Comparison of ENCODE assay signal across 8 mouse cellular contexts in the genomic region with DNA sequence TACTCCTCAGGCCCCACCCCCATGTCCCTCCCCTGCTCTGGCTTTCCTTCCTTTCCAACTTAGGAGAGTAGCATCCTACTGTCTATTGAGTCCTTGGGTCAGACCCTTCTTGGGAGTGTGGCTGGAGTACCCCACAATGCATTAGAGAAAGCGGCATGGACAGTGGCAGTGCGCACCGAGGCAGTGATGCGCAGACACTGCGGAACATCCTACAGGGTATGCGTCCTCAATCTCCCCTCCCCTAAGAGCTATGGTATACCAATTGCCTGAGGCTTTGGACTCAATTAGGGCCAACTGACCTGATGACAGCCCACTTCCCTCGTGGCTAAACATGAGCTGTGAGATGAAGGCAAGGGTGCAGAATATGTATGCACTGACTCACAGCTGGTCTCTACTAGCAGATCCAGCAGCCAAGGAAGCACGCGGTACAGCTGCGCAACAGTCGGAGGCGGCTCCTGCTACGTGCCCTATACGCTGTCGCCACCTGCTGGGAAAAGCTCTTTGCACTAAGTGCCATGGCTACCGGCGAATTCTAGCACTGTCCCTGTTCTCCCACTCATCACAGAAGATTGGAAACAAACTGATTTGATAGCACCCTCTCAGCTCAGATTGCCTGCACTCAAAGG. TPM values are rescaled to one million over a fixed set of nuclear protein-coding genes. Genes with fewer than 3 reads are reported as not detected.
DNase-seq lines count a peak whose midpoint lies in the region.

No protein-coding gene starts in this region.

- DNase-seq in A20 (ENCODE audit: low read depth, low spot score) (peak; percentile 25), R1 (ENCODE audit: low read depth, low spot score) (peak; percentile 72)
- DNase-seq in fibroblast of lung, adult 2 months (ENCODE audit: low read depth): peak; percentile 60
- peak; percentile 49 for DNase-seq in heart, postnatal 25 days (ENCODE audit: low spot score)
- DNase-seq in kidney, postnatal 36 days: peak; percentile 73 to 84
- DNase-seq in lung, postnatal 10 days: peak; percentile 84
- DNase-seq in right cerebral cortex, postnatal 10 days (ENCODE audit: low spot score in 2 of 2): peak; percentile 56 to 64
- DNase-seq in cerebellum, adult 8-10 months: no peak

- intact Hi-C loops in heart, postnatal 25 days (cut with DNase I): loop anchor here (1.0 kb wide), 1 partner anchor 19 kb away; no protein-coding TSS in a partner anchor

RNA-seq across cellular contexts. Expression of a gene that starts 2.2 kb away (rescaled TPM):
- not detected for total RNA-seq in heart, postnatal 25 days (2021)

RNA-seq across cellular contexts. Expression of a gene that starts 12.4 kb away (rescaled TPM):
- total RNA-seq in heart, postnatal 25 days (2021): 10 to 100 TPM; 40.2 to 56.9 TPM

RNA-seq across cellular contexts. Expression of a gene that starts 21.1 kb away (rescaled TPM):
- 1 to 10 TPM; 5.8 to 6.4 TPM for total RNA-seq in heart, postnatal 25 days (2021)

RNA-seq across cellular contexts. Expression of a gene that starts 34.7 kb away (rescaled TPM):
- 1 to 10 TPM; 5.8 to 7.7 TPM for total RNA-seq in heart, postnatal 25 days (2021)

RNA-seq across cellular contexts. Expression of a gene that starts 39.2 kb away (rescaled TPM):
- total RNA-seq in heart, postnatal 25 days (2021): not detected
